Mouse (Mus musculus) C2C12 (cell line): Measurements from ENCODE around the gene Trp53tg5. TPM values are rescaled to one million over a fixed set of nuclear protein-coding genes. Genes with fewer than 3 reads are reported as not detected.

Experiments
- H3K27me3 ChIP-seq: one replicate; pipeline ENCODE4 v1.6.1; 2011; ENCODE audit not compliant: control insufficient read depth, insufficient read depth, insufficient read length
- H3K36me3 ChIP-seq: one replicate; pipeline ENCODE4 v1.6.1; 2011; ENCODE audit not compliant: control insufficient read depth, insufficient read depth
- H3K4me3 ChIP-seq: one replicate; pipeline ENCODE4 v1.5.1; 2011; ENCODE audit warnings: mild to moderate bottlenecking, control low read depth; ENCODE audit not compliant: poor library complexity, insufficient read depth, severe bottlenecking
- H3K79me2 ChIP-seq: one replicate; pipeline ENCODE4 v1.6.1; 2011; ENCODE audit not compliant: control insufficient read depth, insufficient read depth
- H3K79me3 ChIP-seq: one replicate; pipeline ENCODE4 v1.6.1; 2011; ENCODE audit warnings: low read depth, control low read depth
- H3ac ChIP-seq: one replicate; pipeline ENCODE3; 2011; ENCODE audit warnings: low read depth; ENCODE audit not compliant: control insufficient read depth, insufficient read length
- CEBPB ChIP-seq: IDR thresholded peaks from one replicate; pipeline ENCODE4 v1.6.1; 2011; ENCODE audit warnings: low read depth, mild to moderate bottlenecking, control low read depth, moderate library complexity
- CTCF ChIP-seq: IDR thresholded peaks from one replicate; pipeline ENCODE4 v1.5.1; 2011; ENCODE audit not compliant: control insufficient read depth, insufficient read depth, insufficient read length
- FOSL1 ChIP-seq: IDR thresholded peaks from one replicate; pipeline ENCODE4 v1.8.0; 2011; ENCODE audit warnings: mild to moderate bottlenecking, low read length; ENCODE audit not compliant: poor library complexity, insufficient read depth, severe bottlenecking
- MAX ChIP-seq: IDR thresholded peaks from one replicate; pipeline ENCODE4 v1.6.1; 2011; ENCODE audit warnings: mild to moderate bottlenecking, control low read depth
- MYOD1 ChIP-seq: IDR thresholded peaks from one replicate; pipeline ENCODE4 v1.6.1; 2011; ENCODE audit warnings: low read depth; ENCODE audit not compliant: control insufficient read depth, insufficient read length
- MYOG ChIP-seq: IDR thresholded peaks from one replicate; pipeline ENCODE4 v1.6.1; 2011; ENCODE audit not compliant: control insufficient read depth, insufficient read length; ENCODE audit errors: extremely low read depth
- USF1 ChIP-seq: IDR thresholded peaks from one replicate; pipeline ENCODE4 v1.6.1; 2011; ENCODE audit warnings: low read depth, mild to moderate bottlenecking, control low read depth, moderate library complexity
- polyA plus RNA-seq: library from polyadenylated mRNA; unstranded; fragments of >200 nt; fragmentation: generic; extraction: Trizol; gene quantifications from one replicate; pipeline ENCODE4 v1.2.1, GENCODE M21; 2012; ENCODE audit warnings: missing spikeins

The Trp53tg5 gene
- polyA plus RNA-seq, 1 experiment: not detected

DNA sequence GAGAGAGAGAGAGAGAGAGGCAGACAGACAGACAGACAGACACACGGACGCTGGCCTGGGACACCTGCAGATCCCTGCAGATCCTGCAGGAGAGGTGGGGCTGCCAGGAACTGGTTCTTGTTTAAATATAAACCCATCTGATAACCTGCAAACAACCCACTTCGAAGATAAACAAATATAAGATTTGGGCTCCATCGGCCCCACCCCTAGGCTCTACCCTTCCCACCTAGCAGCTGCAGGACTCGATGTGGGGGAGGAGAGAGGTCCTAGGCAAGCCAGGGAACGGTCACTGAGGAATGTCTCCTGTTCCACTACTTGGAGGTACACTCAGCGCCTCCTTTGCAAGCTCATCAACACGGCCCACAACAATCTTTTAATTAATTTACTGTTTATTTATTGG, 35.3 kb downstream of the Trp53tg5 start:
- H3K36me3 ChIP-seq: peaks cover 15% of the 10 kb centered on the region
- peaks cover 98% of the 10 kb centered on the region for H3K79me2 ChIP-seq
- H3ac ChIP-seq: no peak overlapping the region
- no peaks in the 10 kb centered on the region for H3K27me3 ChIP-seq
- TF ChIP-seq MYOD1: no peak
- no peak for TF ChIP-seq CTCF
- no peak for TF ChIP-seq CEBPB
- no peak for TF ChIP-seq USF1
- no peak for TF ChIP-seq FOSL1
- no peak for TF ChIP-seq MAX
- TF ChIP-seq MYOG: no peak
- peaks cover 92% of the 10 kb centered on the region for H3K79me3 ChIP-seq
- H3K4me3 ChIP-seq: no peak overlapping the region

DNA sequence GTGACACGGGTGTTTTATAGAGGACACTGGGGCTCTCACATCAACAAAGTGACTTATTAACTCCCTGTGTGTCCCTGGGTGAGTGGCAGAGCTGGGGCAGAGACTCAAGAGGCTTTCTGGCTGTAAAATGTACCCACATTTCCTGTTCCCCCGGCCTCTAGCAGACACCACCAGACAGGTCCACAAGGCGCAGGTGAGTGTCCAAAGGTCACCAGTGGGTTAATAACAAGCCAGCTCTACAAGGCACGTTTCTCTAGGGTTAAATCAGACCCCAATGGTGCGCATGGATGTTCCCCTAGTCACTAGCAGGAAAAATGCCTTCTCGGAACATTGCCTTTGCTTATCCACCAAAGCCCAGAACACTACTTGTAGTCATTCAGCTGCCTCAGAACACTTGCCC, 35.8 kb downstream of the Trp53tg5 start:
- TF ChIP-seq CTCF (no peak), MYOG (no peak)
- no peak overlapping the region for H3K4me3 ChIP-seq
- H3K79me3 ChIP-seq: peaks cover 90% of the 10 kb centered on the region
- H3K79me2 ChIP-seq: peaks cover 96% of the 10 kb centered on the region
- H3K36me3 ChIP-seq: peaks cover 15% of the 10 kb centered on the region
- no peaks in the 10 kb centered on the region for H3K27me3 ChIP-seq
- H3ac ChIP-seq: no peak overlapping the region

DNA sequence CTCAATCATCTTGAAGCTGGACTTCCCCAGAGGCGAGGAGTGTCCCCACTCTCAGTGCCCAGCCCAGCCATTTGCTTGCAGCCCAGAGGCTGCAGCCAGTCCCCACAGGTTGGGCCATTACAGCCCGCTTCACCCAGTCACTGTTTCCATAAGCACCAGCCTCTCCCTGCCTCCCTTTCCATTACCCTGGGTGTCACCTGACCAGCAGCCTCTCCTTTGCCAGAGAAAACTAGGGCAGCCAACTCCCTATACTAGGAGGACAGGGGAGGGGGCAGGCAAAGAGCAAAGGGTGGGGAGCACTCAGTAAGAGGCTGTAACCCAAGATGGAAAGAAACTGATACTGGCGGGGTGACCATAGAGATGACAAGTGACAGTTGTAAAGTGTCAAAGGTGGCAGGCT, 36.6 kb downstream of the Trp53tg5 start:
- Histone ChIP-seq H3ac (no peak overlapping the region), H3K27me3 (no peaks in the 10 kb centered on the region), H3K79me2 (peaks cover 94% of the 10 kb centered on the region), H3K4me3 (no peak overlapping the region), H3K36me3 (peaks cover 15% of the 10 kb centered on the region), H3K79me3 (peaks cover 82% of the 10 kb centered on the region)
- TF ChIP-seq USF1 (peak; percentile 24), MYOD1 (no peak)

DNA sequence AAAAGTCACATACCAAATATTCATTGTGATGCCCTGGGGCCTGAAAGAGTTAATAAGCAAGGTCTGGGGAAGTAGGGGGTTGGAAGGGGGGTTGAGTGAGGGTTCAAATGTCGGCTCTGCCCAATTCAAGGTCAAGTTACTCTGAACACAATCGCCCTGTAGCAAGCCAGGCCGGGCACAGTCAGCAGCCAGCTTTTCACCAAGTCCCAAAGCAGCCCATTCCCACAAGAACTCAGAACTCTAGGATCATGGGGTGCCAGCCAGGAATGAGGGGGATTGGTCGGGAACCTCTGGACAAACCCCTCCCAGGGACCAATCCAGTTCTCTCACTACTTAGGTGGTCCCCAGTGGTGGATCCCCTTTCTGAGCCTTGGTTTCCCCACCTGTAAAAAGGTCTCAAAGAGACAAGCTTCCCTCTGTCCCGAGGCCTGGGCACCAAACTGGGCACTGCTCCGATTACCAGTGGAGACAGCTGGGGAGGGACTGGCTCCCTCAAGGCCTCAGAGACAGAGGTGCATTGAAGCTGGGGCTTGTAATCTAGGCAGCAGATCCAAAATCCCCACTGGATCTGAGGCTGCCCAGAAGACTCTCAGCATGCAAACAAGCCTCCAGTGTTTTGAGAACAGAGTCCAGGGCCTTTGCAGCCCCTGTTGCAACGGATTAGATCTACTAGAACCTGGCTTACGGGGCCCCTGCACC, 37.2 kb downstream of the Trp53tg5 start:
- Histone ChIP-seq H3ac (no peak overlapping the region), H3K79me3 (peaks cover 77% of the 10 kb centered on the region), H3K79me2 (peaks cover 94% of the 10 kb centered on the region), H3K36me3 (peaks cover 15% of the 10 kb centered on the region), H3K27me3 (no peaks in the 10 kb centered on the region), H3K4me3 (no peak overlapping the region)
- no peak for TF ChIP-seq MYOG
- TF ChIP-seq MAX: no peak
- no peak for TF ChIP-seq FOSL1
- TF ChIP-seq CEBPB: no peak
- TF ChIP-seq USF1: no peak
- no peak for TF ChIP-seq CTCF
- TF ChIP-seq MYOD1: no peak

DNA sequence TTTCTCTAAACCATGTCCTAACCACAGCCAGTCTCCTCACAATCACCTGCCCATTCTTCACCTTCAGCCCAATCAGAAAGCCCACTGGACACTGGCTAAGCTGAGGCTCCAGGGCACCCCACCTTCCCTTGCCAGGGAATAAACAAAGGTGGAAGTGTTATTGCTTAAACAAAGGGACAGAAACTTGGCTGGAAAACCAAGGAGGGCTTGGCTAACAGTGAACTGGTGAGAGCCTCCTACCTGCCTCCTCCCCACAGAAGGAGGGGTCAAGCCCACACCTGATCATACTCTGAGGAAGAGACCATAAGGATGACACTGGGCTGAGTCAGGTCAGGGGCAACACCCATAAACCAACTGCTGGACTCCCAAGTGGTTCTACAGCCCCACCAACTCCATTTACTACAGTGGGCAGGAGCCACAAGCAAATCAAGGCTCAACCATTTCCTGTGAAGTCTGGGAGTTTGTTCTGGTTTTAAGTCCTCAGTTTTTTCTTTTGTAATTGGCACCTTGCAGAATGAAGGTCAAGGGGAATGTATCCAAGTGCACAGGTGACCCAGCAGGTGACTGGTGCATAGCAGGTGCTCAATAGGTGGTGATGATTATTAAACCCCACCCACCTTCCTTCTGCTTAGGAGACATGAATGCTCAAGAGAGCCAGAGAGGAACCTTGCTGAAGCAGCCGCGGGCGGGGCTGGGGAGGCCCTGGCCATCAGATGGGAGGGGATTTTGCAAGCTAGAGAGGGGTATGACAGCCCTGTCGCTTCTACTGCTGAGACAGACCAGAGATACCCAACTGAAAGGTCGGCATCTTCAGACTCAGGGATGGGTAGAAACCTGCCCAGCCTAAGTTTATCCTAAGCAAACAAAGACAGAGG, 38.1 kb downstream of the Trp53tg5 start:
- no peak overlapping the region for H3K4me3 ChIP-seq
- no peaks in the 10 kb centered on the region for H3K27me3 ChIP-seq
- H3K79me3 ChIP-seq: peaks cover 78% of the 10 kb centered on the region
- no peak for TF ChIP-seq FOSL1
- no peak for TF ChIP-seq CTCF
- TF ChIP-seq MAX: no peak
- TF ChIP-seq CEBPB: no peak
- no peak for TF ChIP-seq USF1
- TF ChIP-seq MYOD1: no peak
- TF ChIP-seq MYOG: no peak
- H3K36me3 ChIP-seq: peaks cover 21% of the 10 kb centered on the region
- no peak overlapping the region for H3ac ChIP-seq
- peaks cover 94% of the 10 kb centered on the region for H3K79me2 ChIP-seq

DNA sequence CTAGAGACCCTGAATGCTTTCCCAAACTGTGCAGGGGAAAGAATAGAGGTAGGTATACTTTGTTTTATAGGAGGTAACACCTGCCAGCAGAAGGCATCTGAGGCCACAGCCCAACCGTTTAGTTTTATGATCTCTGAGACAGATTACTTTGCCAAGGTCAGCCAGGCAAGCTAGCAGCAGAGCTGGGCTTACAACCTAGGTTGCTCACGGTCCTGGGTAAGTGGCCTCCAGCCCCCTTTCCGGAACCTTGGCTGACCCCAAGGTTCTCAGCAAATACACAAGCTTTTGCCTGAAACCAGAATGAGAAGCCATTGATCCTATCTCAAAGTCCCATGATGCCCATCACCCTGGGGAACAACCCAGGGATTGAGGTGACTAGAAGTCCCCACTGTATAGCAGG, 38.8 kb downstream of the Trp53tg5 start:
- Histone ChIP-seq H3K79me3 (peaks cover 75% of the 10 kb centered on the region), H3K36me3 (peaks cover 27% of the 10 kb centered on the region), H3K4me3 (no peak overlapping the region), H3K79me2 (peaks cover 94% of the 10 kb centered on the region), H3K27me3 (no peaks in the 10 kb centered on the region), H3ac (no peak overlapping the region)
- TF ChIP-seq MYOG (no peak), MYOD1 (no peak), MAX (no peak), FOSL1 (no peak), CEBPB (no peak)
